Mouse (Mus musculus): ENCODE results near the gene Hsfy2. TPM values are rescaled to one million over a fixed set of nuclear protein-coding genes. Genes with fewer than 3 reads are reported as not detected.

Hsfy2 gene
- not detected for total RNA-seq (2021)

DNA sequence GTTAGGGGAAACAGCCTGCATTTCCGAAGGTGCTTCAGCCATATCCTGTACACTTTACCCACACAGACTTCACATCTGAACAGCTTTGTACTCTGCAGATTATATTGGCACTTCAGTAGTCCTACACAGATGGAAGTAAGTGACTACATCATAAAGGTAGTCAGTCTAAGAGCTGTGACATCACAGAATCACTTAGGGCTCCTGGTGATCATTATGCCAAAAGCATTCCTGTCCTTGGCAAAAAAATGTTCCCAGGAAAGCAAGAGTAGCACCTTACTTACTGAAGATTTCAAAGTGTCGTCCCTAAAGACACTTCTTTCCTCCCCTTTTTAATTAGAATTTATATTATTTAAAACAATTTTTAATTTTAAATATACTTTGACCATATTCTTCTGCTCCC, at the start of gene Hsfy2:
Hsfy2 (minus strand) TSS at position 101 of the 400 bp plus-strand sequence.
- intact Hi-C loops (cut with DNase I), result no loop called here
- DNase-seq (ENCODE audit: low spot score in 2 of 2), result no peak

DNA sequence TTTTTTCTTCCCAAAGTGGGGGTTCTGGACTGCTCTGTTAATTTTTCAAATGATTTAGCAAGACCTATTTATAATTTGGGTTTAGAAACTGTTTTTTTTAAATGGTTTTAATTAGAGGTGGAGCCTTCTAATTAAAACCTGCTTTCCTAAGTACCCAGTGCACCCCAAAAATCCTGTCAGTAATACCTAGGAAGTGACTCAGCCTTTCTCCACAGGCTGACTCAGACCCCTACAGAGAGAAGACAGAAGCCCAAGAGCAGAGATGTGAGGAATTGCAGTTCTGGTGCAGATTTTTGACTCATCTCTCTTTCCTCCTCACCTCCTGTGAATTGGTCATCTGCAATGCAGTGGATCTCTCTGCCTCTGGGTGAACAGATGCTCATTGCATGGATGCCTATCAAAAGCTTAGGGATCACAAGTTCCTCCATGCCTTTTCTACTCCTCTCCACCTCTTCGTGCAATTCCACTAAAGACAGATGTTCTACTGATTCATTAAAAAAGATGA, 47.9 kb upstream of the Hsfy2 start:
- DNase-seq (ENCODE audit: low spot score in 2 of 2), result no peak
- intact Hi-C loops (cut with DNase I), result no loop called here

DNA sequence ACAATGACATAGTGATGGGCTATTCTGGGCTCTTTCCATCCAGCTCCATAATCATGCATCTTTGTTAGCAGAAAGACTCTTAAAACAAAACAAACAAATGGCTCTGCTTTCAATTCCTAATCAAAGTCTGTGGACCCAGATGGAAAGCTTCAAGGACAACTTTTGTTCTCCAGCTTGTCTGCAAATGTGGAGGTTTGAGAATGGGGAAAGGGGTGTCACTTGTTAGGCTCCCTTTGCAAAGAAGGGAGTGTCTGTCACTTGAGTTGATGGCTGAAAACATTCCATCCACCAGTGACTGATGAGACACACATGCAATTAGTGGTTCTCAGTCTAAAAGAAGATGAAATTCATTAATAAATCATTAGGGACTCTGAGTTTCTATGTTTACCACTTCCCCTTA, 47.3 kb upstream of the Hsfy2 start:
- intact Hi-C loops (cut with DNase I), result no loop called here
- no peak for DNase-seq (ENCODE audit: low spot score in 2 of 2)

DNA sequence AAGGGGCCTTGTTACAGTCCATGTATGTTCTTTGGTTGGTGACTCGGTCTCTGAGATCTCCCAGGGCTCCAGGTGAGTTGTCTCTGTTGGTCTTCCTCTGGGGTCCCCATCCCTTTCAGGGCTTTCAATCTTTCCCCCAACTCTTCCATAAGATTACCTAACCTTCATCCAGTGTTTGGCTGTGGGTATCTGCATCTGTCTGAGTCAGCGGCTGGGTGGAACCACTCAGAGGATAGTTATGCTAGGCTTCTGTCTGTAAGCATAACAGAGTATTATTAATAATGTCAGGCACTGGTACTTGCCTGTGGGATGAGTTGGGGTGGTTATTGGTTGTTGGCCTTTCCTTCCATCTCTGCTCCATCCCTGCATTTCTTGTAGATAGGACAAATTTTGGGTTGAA, 44.0 kb upstream of the Hsfy2 start:
- intact Hi-C loops (cut with DNase I), result no loop called here
- no peak for DNase-seq (ENCODE audit: low spot score in 2 of 2)

DNA sequence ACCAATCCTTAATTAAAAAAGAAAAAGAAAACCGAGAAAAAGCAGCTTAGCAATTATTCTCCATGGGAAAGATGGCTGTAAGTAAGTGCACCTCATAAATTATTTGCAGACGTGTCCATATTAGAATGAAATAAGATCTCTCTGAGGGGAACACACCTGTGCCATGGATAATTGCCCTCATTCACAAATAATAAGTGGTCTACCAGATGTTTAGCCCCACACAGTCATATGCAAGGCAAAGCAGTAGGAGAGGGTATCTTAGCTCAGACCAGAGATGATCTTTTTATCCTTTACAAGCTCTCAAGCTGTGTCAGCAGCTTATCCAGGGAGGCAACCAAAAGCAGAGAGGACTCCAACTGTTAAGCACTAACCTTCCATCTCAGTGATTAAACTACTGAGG, 38.0 kb upstream of the Hsfy2 start:
- intact Hi-C loops (cut with DNase I), result no loop called here
- no peak for DNase-seq (ENCODE audit: low spot score in 2 of 2)

DNA sequence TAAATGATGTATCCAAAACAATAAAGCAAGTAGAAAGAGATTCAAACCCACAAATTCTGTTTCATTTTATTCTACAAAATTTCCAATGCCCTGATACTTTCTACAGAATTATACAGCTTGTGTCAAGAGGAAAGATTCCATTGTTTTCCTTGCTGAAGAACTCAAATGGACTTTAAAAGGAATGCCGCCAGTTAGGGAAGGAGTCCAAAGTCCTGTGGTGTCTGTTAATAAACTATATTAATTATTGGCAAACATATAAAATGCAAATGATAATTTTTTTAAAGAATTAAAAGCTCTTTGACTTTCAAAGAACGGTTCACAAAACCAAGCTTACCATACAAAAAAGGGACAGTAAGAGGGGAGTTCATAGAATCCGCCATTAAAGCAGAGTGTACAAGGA, 37.4 kb upstream of the Hsfy2 start:
- intact Hi-C loops (cut with DNase I), result no loop called here
- DNase-seq (ENCODE audit: low spot score in 2 of 2), result no peak

DNA sequence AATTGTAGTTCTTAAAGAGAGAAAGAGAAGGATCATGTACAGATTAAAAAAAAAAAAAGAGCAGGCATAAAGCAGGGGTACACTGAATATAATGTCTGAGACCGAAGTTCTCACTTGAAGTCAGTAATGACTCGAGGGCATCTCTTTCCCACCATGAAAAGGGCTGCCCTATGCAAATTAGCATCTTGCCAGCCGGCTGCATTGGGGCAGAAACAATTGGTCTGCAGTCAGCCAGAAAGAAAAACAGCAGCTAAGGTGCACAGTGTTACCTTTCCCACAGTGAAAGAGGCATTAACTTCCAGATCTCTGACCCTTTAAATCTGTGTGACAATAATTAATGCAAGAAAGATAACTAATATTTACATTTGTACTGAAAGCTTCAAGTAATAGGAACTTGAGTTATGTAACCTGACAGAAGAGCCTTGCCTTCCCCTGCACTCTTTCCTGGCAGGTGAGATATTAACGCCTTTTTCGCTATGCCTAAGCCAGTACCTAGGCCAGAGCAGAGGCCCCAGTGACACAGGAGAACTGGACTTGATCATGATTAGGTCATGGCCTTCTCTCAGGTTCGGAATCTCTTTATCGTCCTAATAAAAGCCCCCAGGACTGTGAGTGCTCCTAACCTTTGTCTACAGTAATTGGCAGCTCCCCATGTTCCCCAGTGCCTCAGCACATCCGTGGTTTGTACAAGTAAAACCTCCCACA, 34.2 kb upstream of the Hsfy2 start:
- intact Hi-C loops (cut with DNase I), result no loop called here
- DNase-seq (ENCODE audit: low spot score in 2 of 2), result no peak

DNA sequence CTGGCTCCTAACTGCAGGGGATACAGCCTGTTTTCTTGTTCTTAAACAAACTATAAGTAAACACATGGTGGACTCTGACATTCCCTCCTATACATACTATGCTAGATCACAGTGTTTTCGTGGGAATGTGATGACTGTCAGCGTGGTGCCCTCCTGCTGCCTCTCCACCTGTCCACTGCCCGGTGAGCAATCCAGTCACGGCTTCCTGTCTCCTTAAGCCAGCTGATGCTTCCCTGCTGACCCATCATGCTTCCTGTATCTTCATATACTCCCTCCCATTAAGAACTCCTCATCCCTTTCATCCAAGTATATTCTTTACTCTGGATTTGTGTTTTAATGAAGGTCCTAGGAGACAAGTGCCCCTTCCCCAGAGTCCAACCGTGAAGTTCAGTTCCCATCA, 33.3 kb upstream of the Hsfy2 start:
- no peak for DNase-seq (ENCODE audit: low spot score in 2 of 2)
- intact Hi-C loops (cut with DNase I), result no loop called here

DNA sequence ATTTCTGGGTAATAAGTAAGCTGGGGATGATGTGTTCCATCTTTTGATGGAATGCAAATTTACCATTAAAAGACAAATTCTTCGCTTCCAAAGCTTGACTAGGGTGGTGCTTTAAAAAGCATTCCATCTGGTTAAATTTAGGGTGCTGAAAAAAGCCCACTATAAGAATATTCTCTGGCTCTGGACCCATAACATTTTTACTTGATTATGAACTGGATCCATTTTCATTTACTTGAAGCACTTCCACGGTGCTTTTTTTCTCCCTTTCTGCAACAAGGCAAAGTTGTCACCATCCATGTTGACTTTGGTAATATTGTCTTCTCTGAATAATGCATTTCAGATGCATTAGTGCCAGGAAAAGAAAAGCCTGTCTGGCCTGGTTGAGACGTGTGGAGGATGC, 27.4 kb upstream of the Hsfy2 start:
- intact Hi-C loops (cut with DNase I), result no loop called here
- peak in 1 of 2 experiments; percentile 72 for DNase-seq (ENCODE audit: low spot score in 2 of 2)

DNA sequence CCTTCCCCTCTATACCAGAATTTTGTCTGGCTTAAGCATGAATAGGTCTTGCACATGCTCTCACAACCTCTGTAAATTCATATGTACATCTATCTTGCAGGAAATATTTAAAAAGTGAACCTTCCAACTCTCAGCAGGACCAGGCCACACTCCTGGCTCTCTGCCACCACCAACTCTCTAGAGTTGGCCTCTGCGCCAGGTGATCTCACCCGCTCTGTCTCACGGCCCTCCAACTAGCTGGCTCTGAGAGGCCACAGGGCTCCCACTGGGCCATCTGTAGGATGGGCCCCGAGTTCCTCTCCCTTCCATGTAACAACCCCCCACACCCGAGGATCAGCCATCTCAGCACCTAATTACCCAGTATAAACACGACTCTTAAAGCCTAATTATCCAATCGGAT, 10.4 kb downstream of the Hsfy2 start:
- no peak for DNase-seq (ENCODE audit: low spot score in 2 of 2)
- intact Hi-C loops (cut with DNase I), result no loop called here

DNA sequence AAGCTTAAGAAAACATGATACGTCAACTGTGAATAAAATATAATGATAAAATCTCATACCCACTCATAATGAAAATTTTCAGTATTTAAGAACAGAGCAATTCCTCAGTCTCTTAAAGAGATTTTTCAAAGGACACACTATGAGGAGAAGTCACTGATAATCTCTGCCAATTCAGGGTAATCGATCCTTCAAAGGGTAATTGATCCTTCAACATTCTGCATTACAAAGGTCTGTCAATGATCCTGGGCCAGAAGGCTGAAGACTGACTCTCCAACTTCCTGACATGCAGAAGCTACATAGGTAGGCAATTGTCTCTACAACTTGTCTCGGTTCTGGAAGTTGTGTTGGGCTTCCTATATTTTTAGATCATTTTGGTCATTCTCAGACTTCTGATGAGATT, 12.9 kb downstream of the Hsfy2 start:
- intact Hi-C loops (cut with DNase I), result no loop called here
- DNase-seq (ENCODE audit: low spot score in 2 of 2), result no peak

DNA sequence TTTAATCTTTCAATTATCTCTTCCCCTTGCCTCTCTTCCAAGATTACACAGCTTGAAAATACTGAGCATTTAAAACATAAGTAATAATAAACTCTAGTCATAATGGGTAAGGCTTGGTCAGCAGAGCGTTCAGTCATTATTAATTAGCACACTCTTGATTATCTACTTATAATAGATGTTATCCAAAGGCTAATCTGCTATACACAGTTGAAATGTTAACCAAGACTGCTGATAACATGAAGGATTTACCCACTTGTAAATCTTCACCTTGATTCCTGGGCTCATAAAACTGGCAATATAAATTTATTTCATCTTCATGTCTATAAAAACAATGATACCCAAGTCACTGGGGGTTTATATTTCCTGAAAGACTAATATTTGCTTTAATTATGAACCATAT, 24.9 kb downstream of the Hsfy2 start:
- intact Hi-C loops (cut with DNase I), result no loop called here
- DNase-seq (ENCODE audit: low spot score in 2 of 2), result no peak
